Mouse (Mus musculus): ENCODE results near the gene Pde10a. TPM values are rescaled to one million over a fixed set of nuclear protein-coding genes. Genes with fewer than 3 reads are reported as not detected.
"Not testable (repeated sequence)": the region's sequence is repeated elsewhere in the genome, so short reads cannot be mapped to it uniquely, and the experiment has no call there.

Gene Pde10a
- polyA plus RNA-seq, 1 experiment from 2014 or later = 1.8 TPM

DNA sequence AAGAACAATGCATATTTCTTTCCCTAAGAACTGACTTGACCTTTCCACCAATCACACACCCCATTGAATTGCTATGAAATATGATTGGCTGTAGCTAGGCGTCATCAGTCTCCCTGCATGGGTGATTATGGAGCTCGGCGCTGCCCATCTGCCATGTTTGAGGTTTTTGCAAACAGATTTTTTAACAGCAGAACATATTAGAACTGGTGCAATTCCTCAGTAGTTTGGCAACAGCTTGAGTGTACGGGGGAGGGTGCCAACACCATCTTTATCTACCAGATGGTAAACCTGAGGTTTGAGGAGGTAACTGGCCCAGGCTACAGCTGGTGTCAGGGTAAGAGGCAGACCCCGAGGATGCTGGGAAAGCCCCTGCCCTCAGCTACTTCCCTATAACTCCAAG, 177.3 kb downstream of the Pde10a start:
- ATAC-seq (replicated peaks; ENCODE audit: low FRiP score) = no peak
- H3K4me1 ChIP-seq (replicated peaks; ENCODE audit: control insufficient read depth, insufficient read depth, low read length) = no peaks in the 10 kb centered on the region
- no peak overlapping the region for H3K9ac ChIP-seq (ENCODE audit: low read depth, low read length)
- no peak overlapping the region for H3K4me2 ChIP-seq
- H3K9me3 ChIP-seq (ENCODE audit: control insufficient read depth, low read length) = no peaks in the 10 kb centered on the region
- no peaks in the 10 kb centered on the region for H3K27me3 ChIP-seq (replicated peaks; ENCODE audit: control insufficient read depth, insufficient read depth, low read length)
- no peak overlapping the region for H3K4me3 ChIP-seq (ENCODE audit: low read depth, low read length)
- 84% methylated on average over 5 of the region's 5 CpGs for WGBS
- no peak for DNase-seq (ENCODE audit: low spot score)
- no peaks in the 10 kb centered on the region for H3K36me3 ChIP-seq (ENCODE audit: control insufficient read depth, insufficient read depth, low read length)
- no peak overlapping the region for H3K27ac ChIP-seq (ENCODE audit: low read depth, low read length)

DNA sequence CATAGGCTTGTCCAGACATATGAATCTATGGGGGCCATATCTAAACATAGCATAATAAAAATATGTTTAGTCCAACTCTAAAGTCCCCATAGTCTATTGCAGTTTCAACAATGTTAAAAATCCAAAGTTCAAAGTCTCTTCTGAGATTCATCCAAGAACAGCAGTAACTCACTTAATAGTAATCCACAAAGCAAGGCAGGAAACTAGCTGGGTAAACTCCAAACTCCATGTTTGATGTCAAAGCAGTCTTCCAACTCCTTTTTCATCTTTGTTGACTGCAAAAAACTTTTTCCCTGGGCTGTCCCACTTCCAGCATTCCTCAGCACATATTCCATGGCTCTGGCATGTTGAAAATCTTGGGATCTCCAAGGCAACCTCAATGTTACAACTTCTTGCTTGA, 182.8 kb downstream of the Pde10a start:
- DNase-seq (ENCODE audit: low spot score) (no peak), ATAC-seq (replicated peaks; ENCODE audit: low FRiP score) (no peak)
- Histone ChIP-seq H3K4me1 (replicated peaks; ENCODE audit: control insufficient read depth, insufficient read depth, low read length) (no peaks in the 10 kb centered on the region), H3K4me2 (no peak overlapping the region), H3K4me3 (ENCODE audit: low read depth, low read length) (no peak overlapping the region), H3K27me3 (replicated peaks; ENCODE audit: control insufficient read depth, insufficient read depth, low read length) (no peaks in the 10 kb centered on the region), H3K36me3 (ENCODE audit: control insufficient read depth, insufficient read depth, low read length) (no peaks in the 10 kb centered on the region), H3K9ac (ENCODE audit: low read depth, low read length) (no peak overlapping the region), H3K9me3 (ENCODE audit: control insufficient read depth, low read length) (no peaks in the 10 kb centered on the region), H3K27ac (ENCODE audit: low read depth, low read length) (no peak overlapping the region)

DNA sequence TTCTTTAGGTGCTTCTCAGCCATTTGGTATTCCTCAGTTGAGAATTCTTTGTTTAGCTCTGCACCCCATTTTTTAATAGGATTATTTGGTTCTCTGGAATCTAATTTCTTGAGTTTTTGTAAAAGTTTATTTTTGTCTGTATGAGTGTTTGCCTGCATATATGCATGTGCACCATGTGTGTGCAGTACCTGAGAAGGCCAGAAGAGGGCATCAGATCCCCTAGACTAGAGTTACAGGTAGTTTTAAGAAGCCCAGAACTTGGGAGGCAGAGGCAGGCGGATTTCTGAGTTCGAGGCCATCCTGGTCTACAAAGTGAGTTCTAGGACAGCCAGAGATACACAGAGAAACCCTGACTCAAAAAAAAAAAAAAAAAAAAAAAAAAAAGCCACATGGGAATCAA, 187.6 kb downstream of the Pde10a start:
- H3K9me3 ChIP-seq (ENCODE audit: control insufficient read depth, low read length); H3K27me3 ChIP-seq (replicated peaks; ENCODE audit: control insufficient read depth, insufficient read depth, low read length); H3K36me3 ChIP-seq (ENCODE audit: control insufficient read depth, insufficient read depth, low read length); H3K9ac ChIP-seq (ENCODE audit: low read depth, low read length); ATAC-seq (replicated peaks; ENCODE audit: low FRiP score); H3K27ac ChIP-seq (ENCODE audit: low read depth, low read length); H3K4me3 ChIP-seq (ENCODE audit: low read depth, low read length); H3K4me1 ChIP-seq (replicated peaks; ENCODE audit: control insufficient read depth, insufficient read depth, low read length); DNase-seq (ENCODE audit: low spot score); H3K4me2 ChIP-seq: not testable (repeated sequence)
- 78% methylated on average over 2 of the region's 2 CpGs for WGBS

DNA sequence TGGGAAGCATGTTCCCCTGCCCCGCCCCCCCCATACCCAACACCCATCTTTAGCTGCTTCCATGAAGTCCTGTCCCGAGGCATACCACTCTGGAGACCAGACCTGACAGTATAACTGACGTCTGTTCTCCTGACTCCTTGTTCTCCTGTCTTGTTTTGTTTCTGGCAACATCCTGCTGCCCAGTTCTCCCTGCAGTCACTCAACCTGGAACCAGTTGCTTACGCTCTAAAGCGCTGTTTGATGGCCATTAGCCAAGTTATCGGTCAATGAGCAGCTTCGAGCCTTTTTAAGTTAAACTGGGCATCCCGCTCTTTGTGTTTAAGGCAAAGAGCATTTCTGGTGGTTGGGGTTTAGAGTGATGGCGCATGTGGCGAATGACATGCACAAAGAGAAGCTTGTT, 195.8 kb downstream of the Pde10a start:
- no peak overlapping the region for H3K4me3 ChIP-seq (ENCODE audit: low read depth, low read length)
- no peak overlapping the region for H3K9ac ChIP-seq (ENCODE audit: low read depth, low read length)
- no peaks in the 10 kb centered on the region for H3K9me3 ChIP-seq (ENCODE audit: control insufficient read depth, low read length)
- WGBS = 84% methylated on average over 10 of the region's 10 CpGs
- no peaks in the 10 kb centered on the region for H3K4me1 ChIP-seq (replicated peaks; ENCODE audit: control insufficient read depth, insufficient read depth, low read length)
- ATAC-seq (replicated peaks; ENCODE audit: low FRiP score) (no peak), DNase-seq (ENCODE audit: low spot score) (no peak)
- H3K4me2 ChIP-seq = no peak overlapping the region
- H3K27me3 ChIP-seq (replicated peaks; ENCODE audit: control insufficient read depth, insufficient read depth, low read length) = no peaks in the 10 kb centered on the region
- H3K27ac ChIP-seq (ENCODE audit: low read depth, low read length) = no peak overlapping the region
- H3K36me3 ChIP-seq (ENCODE audit: control insufficient read depth, insufficient read depth, low read length) = no peaks in the 10 kb centered on the region

DNA sequence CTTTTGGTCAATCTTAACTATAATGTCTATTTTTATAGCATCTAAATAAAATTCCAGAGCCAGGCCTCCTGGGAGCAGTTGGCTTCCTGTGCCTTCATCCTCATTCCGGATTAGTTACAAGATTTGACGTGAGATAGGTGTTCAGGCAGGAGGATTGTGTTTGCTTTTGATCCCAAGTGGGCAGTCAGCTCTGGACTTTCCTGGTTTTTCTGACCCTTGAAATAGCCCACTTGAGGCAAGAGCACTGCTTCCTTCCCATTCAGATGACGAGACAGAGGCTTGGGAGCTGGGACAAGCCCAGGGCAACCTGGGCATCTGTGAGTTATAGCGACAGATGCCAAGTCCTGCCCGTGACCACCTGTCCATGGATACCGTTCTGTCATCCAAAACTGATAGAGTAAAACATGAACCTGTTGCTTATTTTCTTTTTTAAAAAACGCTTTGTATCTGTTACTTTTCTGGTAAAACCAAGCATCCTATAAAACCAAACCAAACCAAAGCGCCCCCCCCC, 199.3 kb downstream of the Pde10a start:
- no peak overlapping the region for H3K9ac ChIP-seq (ENCODE audit: low read depth, low read length)
- WGBS = 78% methylated on average over 8 of the region's 8 CpGs
- no peaks in the 10 kb centered on the region for H3K27me3 ChIP-seq (replicated peaks; ENCODE audit: control insufficient read depth, insufficient read depth, low read length)
- H3K4me1 ChIP-seq (replicated peaks; ENCODE audit: control insufficient read depth, insufficient read depth, low read length) = no peaks in the 10 kb centered on the region
- no peaks in the 10 kb centered on the region for H3K36me3 ChIP-seq (ENCODE audit: control insufficient read depth, insufficient read depth, low read length)
- H3K27ac ChIP-seq (ENCODE audit: low read depth, low read length) = no peak overlapping the region
- H3K4me2 ChIP-seq = no peak overlapping the region
- H3K4me3 ChIP-seq (ENCODE audit: low read depth, low read length) = no peak overlapping the region
- no peak for ATAC-seq (replicated peaks; ENCODE audit: low FRiP score)
- no peaks in the 10 kb centered on the region for H3K9me3 ChIP-seq (ENCODE audit: control insufficient read depth, low read length)
- no peak for DNase-seq (ENCODE audit: low spot score)

DNA sequence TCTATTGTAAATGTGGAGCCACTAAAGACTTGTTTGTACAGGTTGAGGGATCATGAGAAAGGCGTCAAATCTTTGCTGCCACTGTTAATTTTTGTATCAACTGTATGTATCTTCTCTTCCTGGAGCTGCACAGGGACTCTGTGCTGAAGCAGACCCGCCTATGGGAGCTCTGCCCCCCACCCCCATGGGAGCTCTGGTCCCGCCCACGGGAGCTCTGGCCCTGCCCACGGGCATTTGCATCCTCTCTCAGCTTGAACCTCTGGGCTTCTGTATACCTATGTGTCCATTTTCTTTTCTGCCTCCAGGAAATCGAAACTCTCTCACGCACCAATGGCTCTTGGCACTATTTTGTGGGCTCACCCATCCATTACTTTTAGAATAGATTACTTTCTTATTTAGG, 203.5 kb downstream of the Pde10a start:
- ATAC-seq (replicated peaks; ENCODE audit: low FRiP score) = no peak
- H3K4me3 ChIP-seq (ENCODE audit: low read depth, low read length) = no peak overlapping the region
- H3K4me1 ChIP-seq (replicated peaks; ENCODE audit: control insufficient read depth, insufficient read depth, low read length) = no peaks in the 10 kb centered on the region
- DNase-seq (ENCODE audit: low spot score) = no peak
- WGBS = 45% methylated on average over 7 of the region's 7 CpGs
- H3K9me3 ChIP-seq (ENCODE audit: control insufficient read depth, low read length) = no peaks in the 10 kb centered on the region
- no peak overlapping the region for H3K4me2 ChIP-seq
- no peaks in the 10 kb centered on the region for H3K36me3 ChIP-seq (ENCODE audit: control insufficient read depth, insufficient read depth, low read length)
- H3K27me3 ChIP-seq (replicated peaks; ENCODE audit: control insufficient read depth, insufficient read depth, low read length) = no peaks in the 10 kb centered on the region
- H3K27ac ChIP-seq (ENCODE audit: low read depth, low read length) = no peak overlapping the region
- no peak overlapping the region for H3K9ac ChIP-seq (ENCODE audit: low read depth, low read length)

DNA sequence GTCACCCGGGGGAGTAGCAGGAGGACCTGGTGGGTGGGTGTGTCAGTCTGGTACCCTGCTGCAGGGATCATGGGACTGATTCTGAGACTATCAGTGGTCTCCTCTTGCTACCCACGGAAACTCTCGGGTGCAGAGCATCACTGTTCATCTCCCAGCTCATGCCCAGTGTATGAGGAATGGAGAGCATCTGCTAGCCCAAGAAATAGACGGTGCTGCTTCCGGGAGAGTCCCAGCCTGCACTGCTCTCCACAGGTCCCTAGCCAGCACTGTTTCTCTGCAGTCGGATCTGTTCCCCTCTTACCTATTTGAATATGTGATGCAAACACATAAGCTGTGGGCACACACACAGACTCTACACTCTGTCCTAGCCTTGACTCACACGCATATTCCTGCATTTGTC, 204.6 kb downstream of the Pde10a start:
- no peaks in the 10 kb centered on the region for H3K4me1 ChIP-seq (replicated peaks; ENCODE audit: control insufficient read depth, insufficient read depth, low read length)
- H3K9me3 ChIP-seq (ENCODE audit: control insufficient read depth, low read length) = no peaks in the 10 kb centered on the region
- no peak overlapping the region for H3K9ac ChIP-seq (ENCODE audit: low read depth, low read length)
- DNase-seq (ENCODE audit: low spot score) = no peak
- H3K4me3 ChIP-seq (ENCODE audit: low read depth, low read length) = no peak overlapping the region
- no peak overlapping the region for H3K27ac ChIP-seq (ENCODE audit: low read depth, low read length)
- no peaks in the 10 kb centered on the region for H3K27me3 ChIP-seq (replicated peaks; ENCODE audit: control insufficient read depth, insufficient read depth, low read length)
- H3K36me3 ChIP-seq (ENCODE audit: control insufficient read depth, insufficient read depth, low read length) = no peaks in the 10 kb centered on the region
- no peak overlapping the region for H3K4me2 ChIP-seq
- 74% methylated on average over 7 of the region's 7 CpGs for WGBS
- no peak for ATAC-seq (replicated peaks; ENCODE audit: low FRiP score)

DNA sequence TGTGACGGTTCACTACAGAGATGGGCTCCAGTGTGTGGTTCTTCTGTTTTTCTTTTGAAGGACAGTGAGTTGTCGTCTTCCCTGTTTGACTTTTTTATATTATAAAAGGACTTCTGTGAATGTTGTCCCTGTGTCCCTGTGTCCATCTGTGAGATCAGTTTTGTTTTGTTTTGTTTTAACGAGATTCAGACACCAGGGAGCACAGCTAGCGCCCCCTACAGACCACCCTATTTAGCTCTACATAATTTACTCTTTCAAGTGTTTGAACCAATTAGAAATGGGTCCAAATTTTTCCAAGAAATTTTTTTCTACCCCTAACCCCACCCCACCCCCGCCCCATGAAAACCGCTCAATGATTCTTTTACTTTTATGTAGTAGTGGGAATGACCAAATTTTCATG, 205.9 kb downstream of the Pde10a start:
- no peaks in the 10 kb centered on the region for H3K36me3 ChIP-seq (ENCODE audit: control insufficient read depth, insufficient read depth, low read length)
- WGBS = 48% methylated on average over 6 of the region's 6 CpGs
- no peaks in the 10 kb centered on the region for H3K9me3 ChIP-seq (ENCODE audit: control insufficient read depth, low read length)
- no peak for DNase-seq (ENCODE audit: low spot score)
- no peak overlapping the region for H3K27ac ChIP-seq (ENCODE audit: low read depth, low read length)
- no peak for ATAC-seq (replicated peaks; ENCODE audit: low FRiP score)
- H3K4me2 ChIP-seq = no peak overlapping the region
- no peak overlapping the region for H3K9ac ChIP-seq (ENCODE audit: low read depth, low read length)
- no peaks in the 10 kb centered on the region for H3K4me1 ChIP-seq (replicated peaks; ENCODE audit: control insufficient read depth, insufficient read depth, low read length)
- no peaks in the 10 kb centered on the region for H3K27me3 ChIP-seq (replicated peaks; ENCODE audit: control insufficient read depth, insufficient read depth, low read length)
- no peak overlapping the region for H3K4me3 ChIP-seq (ENCODE audit: low read depth, low read length)

DNA sequence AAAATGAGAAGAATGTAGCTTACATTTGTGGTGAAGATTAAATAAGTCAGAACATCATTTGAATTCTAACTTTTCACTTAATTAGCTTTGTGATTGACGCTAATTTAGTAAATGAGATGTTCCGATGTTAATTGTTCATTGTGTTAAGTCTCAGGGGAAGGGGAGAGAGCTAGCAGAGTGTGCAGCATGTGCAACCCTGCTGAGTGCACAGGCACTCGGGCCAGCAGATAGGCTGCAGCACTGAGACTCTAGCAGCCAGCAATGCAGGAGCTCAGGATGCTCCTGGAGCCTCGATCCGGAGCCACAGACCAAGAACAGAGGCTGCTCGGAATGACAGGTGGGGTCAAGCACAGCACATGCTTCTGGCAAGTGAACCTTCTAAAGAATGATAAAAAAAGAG, 211.1 kb downstream of the Pde10a start:
- Histone ChIP-seq H3K9ac (ENCODE audit: low read depth, low read length) (no peak overlapping the region), H3K9me3 (ENCODE audit: control insufficient read depth, low read length) (no peaks in the 10 kb centered on the region), H3K27me3 (replicated peaks; ENCODE audit: control insufficient read depth, insufficient read depth, low read length) (no peaks in the 10 kb centered on the region), H3K4me3 (ENCODE audit: low read depth, low read length) (no peak overlapping the region), H3K4me2 (no peak overlapping the region), H3K36me3 (ENCODE audit: control insufficient read depth, insufficient read depth, low read length) (no peaks in the 10 kb centered on the region), H3K27ac (ENCODE audit: low read depth, low read length) (no peak overlapping the region), H3K4me1 (replicated peaks; ENCODE audit: control insufficient read depth, insufficient read depth, low read length) (no peaks in the 10 kb centered on the region)
- ATAC-seq (replicated peaks; ENCODE audit: low FRiP score) = no peak
- WGBS = 74% methylated on average over 6 of the region's 6 CpGs
- no peak for DNase-seq (ENCODE audit: low spot score)
